Mouse (Mus musculus) adrenal gland, adult 18-20 months (tissue): ENCODE measurements around the gene Cdca3. TPM values are rescaled to one million over a fixed set of nuclear protein-coding genes. Genes with fewer than 3 reads are reported as not detected.
"Not testable (repeated sequence)": the region's sequence is repeated elsewhere in the genome, so short reads cannot be mapped to it uniquely, and the experiment has no call there.

Experiments
- DNase-seq, 2 experiments: peaks; one replicate each; pipeline ENCODE4 v3.0.0; 2021 to 2022; ENCODE audit warnings: low spot score in 2 of 2
- total RNA-seq, 2 experiments: library from RNA; stranded (reverse); gene quantifications; 1 replicate in 1 of 2; 2 replicates in 1 of 2; pipeline ENCODE4 v1.2.3; 2021

Gene Cdca3
- total RNA-seq, 2 experiments from 2014 or later, result 0.77 to 2.7 TPM

DNA sequence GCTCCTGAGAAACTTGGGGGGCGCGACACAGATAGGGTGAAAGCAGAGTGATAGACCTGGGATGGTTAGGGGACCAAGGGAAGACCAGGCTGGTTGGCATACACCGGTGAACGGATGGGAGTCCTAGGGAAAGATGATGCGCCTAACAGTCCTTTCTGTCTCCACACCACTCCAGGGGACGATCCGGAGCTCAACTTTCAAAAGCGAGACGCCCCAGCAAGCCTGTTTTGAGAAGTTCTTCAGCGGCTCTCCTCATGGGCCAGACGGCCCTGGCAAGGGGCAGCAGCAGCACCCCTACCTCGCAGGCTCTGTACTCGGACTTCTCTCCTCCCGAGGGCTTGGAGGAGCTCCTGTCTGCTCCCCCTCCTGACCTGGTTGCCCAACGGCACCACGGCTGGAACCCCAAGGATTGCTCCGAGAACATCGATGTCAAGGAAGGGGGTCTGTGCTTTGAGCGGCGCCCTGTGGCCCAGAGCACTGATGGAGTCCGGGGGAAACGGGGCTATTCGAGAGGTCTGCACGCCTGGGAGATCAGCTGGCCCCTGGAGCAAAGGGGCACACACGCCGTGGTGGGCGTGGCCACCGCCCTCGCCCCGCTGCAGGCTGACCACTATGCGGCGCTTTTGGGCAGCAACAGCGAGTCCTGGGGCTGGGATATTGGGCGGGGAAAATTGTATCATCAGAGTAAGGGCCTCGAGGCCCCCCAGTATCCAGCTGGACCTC lies 20.1 kb upstream of the Cdca3 start:
- DNase-seq, result peak; percentile 83 to 85

DNA sequence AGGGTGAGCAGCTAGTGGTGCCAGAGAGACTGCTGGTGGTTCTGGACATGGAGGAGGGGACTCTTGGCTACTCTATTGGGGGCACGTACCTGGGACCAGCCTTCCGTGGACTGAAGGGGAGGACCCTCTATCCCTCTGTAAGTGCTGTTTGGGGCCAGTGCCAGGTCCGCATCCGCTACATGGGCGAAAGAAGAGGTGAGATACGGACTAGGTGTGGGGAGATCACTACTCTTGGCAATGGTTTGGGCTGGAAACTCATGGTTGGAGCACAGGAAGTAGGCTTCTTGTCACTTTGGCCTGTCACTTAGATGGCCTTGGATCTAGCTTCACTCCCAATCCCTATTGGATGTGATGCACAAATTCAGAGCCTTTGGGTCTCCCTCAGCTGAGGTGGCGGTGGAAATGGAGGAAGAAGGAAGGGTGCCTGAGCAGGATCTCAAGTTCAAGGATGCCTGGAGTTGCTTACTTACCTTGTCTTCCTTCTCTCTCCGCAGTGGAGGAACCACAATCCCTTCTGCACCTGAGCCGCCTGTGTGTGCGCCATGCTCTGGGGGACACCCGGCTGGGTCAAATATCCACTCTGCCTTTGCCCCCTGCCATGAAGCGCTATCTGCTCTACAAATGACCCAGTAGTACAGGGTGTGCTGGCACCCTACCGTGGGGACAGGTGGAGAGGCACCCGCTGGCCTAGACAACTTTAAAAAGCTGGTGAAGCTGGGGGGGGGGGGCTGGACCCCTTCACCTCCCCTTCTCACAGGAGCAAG lies 19.4 kb upstream of the Cdca3 start:
- peak in 1 of 2 experiments; percentile 9 for DNase-seq

DNA sequence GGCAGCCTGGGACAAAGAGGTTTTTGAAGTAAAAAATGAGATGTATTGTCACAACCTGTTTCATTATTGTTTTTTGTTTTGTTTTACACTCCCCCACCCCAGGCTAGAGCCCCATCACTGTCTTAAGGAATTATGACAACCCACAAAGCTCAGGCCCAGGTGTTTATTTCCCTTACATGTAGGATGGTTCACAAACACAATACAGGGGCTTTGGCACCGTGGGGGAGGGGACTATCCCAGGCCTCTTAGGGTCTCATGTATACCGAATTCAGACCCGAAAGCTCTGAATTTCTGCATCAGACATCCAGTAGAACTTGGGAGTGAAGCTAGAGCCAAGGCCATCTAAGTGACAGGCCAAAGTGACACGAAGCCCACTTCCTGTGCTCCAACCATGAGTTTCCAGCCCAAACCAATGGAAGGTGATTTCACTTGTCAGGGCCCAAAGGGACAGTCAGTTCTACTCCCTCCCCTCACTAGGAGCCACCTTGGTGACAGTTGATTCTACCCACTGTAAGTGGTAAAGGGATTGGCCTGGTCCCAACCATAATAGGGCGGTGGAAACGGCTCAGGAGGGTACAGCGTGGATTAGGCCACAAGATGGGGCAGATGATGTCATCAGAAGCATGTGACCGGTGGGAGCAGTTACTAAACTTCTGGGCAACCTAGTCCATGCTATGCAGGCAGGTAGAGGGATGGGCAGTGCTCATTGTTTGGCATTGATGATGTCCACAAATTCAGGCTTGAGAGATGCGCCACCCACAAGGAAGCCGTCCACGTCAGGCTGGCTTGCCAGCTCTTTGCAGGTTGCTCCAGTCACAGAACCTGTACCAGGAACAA lies 18.6 kb upstream of the Cdca3 start:
- DNase-seq, result not testable (repeated sequence)

DNA sequence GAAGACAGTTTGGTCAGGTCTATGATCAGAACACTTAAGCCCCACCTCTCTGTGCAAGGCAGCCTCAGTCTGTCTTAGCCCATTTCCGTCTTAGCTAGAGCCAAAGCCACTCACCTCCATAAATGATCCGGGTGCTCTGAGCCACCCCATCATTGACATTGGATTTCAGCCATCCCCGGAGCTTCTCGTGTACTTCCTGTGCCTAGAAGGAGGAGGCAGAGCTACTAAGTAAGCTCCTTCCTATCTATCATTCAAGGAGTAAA lies 18.0 kb upstream of the Cdca3 start:
- no peak for DNase-seq

DNA sequence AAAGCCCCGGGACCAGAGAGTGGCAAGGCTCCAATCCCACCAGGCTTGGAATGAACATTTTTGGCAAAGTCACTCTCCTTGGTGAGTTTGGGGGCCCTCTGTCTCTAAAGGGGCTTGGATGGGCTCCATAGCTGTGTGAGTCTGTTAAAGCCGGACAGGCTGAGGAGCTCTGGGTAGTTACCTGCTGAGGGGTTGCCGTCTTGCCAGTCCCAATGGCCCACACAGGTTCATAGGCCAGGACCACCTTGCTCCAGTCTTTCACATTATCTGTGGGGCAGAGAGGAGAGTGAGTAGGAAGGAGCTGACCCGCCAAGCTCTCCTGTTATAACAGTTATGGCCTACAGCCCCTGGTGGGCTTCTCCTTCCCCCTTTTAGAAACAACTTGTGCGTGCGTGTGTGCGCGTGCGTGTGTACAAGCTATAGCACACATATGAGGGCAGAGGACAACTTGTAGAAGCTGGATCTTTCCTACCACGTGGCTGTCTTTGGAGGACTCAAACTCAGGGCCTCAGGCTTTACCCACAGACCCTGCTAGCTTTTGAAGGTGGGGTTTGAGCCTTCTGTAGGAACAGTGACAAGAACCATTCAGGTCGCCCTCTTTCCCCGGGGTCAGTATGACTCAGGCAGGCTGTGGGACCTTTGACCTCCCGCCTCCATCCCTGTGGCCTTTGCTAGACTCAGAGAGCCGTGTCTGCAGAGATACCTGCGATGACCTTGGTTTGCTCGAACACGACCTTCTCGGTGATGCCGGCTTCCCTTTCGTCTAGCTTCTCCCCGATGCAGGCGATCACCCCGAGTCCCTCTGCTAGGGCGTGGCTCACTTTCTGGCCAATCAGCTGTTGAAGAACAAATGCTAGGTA lies 17.4 kb upstream of the Cdca3 start:
- DNase-seq, result no peak

DNA sequence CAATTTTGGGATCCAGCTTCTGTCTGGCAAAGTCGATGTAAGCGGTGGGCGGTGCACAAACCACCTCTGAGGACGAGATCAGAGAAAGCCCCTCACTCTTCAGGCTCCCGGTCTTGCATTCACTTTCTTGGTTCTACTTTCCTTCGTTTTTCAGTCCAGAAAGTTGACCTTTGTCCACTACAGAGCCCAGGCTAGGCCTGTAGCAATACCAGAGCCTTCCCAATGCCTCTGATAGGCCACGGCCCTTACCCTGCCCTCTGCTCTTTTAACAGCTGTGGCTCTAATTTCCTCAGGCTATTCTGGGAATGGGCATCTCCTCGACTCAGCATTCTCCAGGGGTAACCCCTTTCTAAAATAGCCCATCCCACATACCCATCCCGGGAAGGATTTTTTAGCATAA lies 16.5 kb upstream of the Cdca3 start:
- no peak for DNase-seq

DNA sequence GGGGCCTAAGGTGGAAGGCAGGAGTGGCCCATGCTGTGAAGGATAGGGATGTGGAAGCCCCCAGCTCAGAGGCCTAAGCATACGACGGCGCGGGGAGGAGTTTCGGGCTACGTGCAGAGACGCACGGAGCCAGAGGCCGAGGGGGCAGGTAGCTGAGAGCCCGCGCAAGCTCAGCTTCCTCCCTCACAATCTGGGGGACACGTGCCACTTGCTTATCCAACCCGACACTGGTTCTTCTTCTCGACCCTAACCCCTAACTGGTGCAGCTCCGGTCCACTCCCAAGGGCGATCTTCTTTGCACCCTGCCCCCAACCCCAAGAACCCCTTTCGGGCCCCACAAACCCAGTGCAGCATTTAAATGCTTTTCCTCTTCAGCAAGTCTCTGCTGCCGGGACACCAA lies 15.9 kb upstream of the Cdca3 start:
- peak in 1 of 2 experiments; percentile 51 for DNase-seq

GRCm38 (mm10) chr6:124813933-124814332 lies 15.4 kb upstream of the Cdca3 start, which contains the start of gene Tpi1:
Gene Tpi1 (minus strand): TSS chr6:124814296.
- DNase-seq, result peak; percentile 89 to 92

DNA sequence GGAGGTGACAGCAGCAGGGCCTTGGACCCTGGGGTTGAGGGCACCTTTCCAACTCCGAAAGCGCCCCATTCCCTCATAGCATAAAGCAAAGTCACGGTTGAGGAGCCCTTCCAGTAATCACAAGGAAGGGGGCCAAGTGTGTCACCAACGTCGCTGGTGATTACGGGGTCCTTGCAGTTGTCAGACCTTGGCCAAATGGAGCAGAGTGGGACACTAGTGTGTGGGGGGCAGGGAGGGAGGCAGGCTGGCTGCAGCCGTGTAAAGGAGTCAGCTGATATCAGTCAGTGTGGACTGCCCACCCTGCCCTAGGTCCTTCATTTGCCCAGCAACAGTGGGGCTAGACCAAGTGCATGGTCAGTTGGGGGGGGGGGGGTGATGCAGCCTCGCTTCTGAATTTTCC lies 14.9 kb upstream of the Cdca3 start:
- DNase-seq, result no peak

- no peak for DNase-seq
Observed at GRCm38 (mm10) chr6:124814858-124815774, 14.2 kb upstream of the Cdca3 start.

- DNase-seq, result no peak
Observed at GRCm38 (mm10) chr6:124816611-124817010, 12.7 kb upstream of the Cdca3 start.

- DNase-seq, result no peak
Observed at GRCm38 (mm10) chr6:124817125-124817524, 12.2 kb upstream of the Cdca3 start.

GRCm38 (mm10) chr6:124817563-124817962 lies 11.8 kb upstream of the Cdca3 start:
- DNase-seq, result no peak

DNA sequence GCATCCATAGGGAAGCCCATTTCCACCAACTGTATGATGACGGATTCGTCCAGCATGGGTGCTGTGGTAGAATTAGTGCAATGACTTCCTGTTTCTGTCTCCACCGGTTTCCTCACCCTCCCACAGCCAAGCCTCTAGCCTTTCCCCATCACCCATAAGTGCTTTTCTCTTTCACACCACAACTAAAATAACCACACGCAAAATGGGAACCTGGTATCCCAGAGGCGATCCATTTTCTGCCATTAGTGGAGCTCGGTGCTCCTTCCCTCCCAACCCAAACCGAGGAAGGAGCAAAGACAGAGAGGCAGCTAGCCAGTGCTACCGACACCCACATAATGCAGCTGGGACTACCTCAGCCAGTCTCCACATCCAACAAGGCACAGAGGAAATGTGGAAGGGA lies 11.4 kb upstream of the Cdca3 start:
- DNase-seq, result no peak

GRCm38 (mm10) chr6:124820891-124821290 lies 8.5 kb upstream of the Cdca3 start:
- no peak for DNase-seq

GRCm38 (mm10) chr6:124822049-124822448 lies 7.3 kb upstream of the Cdca3 start:
- DNase-seq, result no peak

DNA sequence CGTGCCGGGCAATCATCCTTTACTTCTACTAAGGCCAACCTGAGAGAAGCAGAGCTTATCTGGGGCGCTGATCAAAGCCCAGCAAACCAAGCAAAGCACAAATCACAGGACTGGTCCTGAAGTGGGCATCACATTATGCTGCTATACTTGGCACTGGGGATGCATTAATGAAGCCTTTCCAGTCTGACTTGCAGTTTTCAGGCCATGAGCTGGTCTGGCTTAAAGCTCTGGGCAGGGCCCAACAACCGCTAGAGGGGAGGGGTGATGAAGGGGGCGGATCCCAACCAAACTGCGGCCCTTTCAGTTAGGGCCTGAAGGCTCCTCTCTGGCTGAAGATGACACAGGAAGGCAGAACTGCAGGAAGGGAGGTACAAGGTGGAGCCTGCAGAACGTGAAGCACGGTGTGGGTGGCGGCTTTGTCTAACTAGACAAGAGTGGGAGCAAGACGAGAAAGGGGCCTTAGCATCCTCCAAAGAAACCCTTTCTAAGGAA lies 1.2 kb upstream of the Cdca3 start:
- DNase-seq, result peak in 1 of 2 experiments; percentile 43

GRCm38 (mm10) chr6:124829799-124830700 lies 703 bp downstream of the Cdca3 start:
- DNase-seq, result peak; percentile 85 to 86

- DNase-seq, result not testable (repeated sequence)
Observed at GRCm38 (mm10) chr6:124831199-124831598, 1.9 kb downstream of the Cdca3 start.
